Mouse (Mus musculus): ENCODE measurements at regions not wholly inside any gene's neighbourhood (a gene's known extent, or its start where the extent isn't known, plus 50 kb on each side); places are given as distances from the start of the nearest gene placed in this dataset.

DNA sequence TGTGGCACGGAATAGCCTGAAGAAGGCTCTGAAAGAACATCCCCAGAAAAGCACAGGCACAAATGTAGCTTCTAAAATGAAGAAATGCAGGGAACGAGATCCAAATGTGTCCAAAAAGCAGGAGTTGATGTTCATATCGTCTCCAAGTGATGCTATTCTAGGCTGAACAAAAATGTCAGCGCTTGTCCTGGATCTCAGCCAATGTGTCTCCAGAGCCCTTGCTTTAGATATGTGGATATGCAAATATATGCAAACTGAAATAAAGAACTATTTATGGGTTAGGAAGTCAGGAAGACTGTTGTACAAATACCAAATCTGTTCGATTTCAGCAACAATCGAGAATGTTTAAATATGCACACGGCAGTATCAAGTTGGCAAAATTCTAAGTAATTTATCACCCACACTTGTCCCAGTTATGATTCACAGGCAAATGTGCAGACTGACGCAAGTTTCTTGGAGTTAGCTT is 320.4 kb downstream of the Synb start:
- in situ Hi-C loops (cut with MboI; ENCODE audit: low pct_unique_long_range_greater_than_20kb in 1 of 2, low sequenced_read_pairs in 2 of 2, unreplicated experiment in 1 of 2), result loop anchor here in 1 of 2 experiments (25.0 kb wide), 1 partner anchor 236 kb away; no protein-coding TSS in a partner anchor

GRCm38 (mm10) chr14:68966758-68967157 is 327.3 kb downstream of the Synb start:
- in situ Hi-C loops (cut with MboI; ENCODE audit: low pct_unique_long_range_greater_than_20kb in 1 of 2, low sequenced_read_pairs in 2 of 2, unreplicated experiment in 1 of 2), result loop anchor here in 1 of 2 experiments (25.0 kb wide), 1 partner anchor 229 kb away; no protein-coding TSS in a partner anchor

- in situ Hi-C loops (cut with MboI; ENCODE audit: low pct_unique_long_range_greater_than_20kb in 1 of 2, low sequenced_read_pairs in 2 of 2, unreplicated experiment in 1 of 2), result loop anchor here in 1 of 2 experiments (25.0 kb wide), 1 partner anchor 218 kb away; no protein-coding TSS in a partner anchor
Measured at GRCm38 (mm10) chr14:68954577-68955460, 339.3 kb downstream of the Synb start.

DNA sequence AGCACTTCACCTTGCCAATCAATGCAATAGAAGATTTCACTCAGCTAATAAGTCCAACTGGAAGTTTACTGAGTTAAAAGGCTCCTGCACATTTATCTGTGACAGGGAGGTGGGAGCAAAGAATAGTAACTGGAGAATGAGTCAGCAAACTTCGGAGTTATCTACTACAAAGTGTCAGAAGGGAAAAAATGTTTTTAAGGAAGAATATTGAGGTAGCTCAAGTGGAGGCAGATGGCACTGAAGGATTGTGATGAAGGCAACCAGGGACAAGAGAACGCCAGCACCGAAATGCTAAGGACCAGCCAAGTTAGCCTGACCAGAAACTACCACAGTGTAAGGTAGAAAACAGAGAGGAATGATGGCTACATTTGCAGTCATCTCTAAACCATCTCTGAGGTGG is 348.2 kb downstream of the Synb start:
- in situ Hi-C loops (cut with MboI; ENCODE audit: low pct_unique_long_range_greater_than_20kb in 1 of 2, low sequenced_read_pairs in 2 of 2, unreplicated experiment in 1 of 2), result no loop called here

- in situ Hi-C loops (cut with MboI; ENCODE audit: low pct_unique_long_range_greater_than_20kb in 1 of 2, low sequenced_read_pairs in 2 of 2, unreplicated experiment in 1 of 2), result no loop called here
Measured at GRCm38 (mm10) chr14:68945434-68945833, 348.7 kb downstream of the Synb start.

GRCm38 (mm10) chr14:68941759-68942158 is 352.3 kb downstream of the Synb start:
- in situ Hi-C loops (cut with MboI; ENCODE audit: low pct_unique_long_range_greater_than_20kb in 1 of 2, low sequenced_read_pairs in 2 of 2, unreplicated experiment in 1 of 2), result no loop called here

GRCm38 (mm10) chr14:68941132-68941690 is 352.9 kb downstream of the Synb start:
- in situ Hi-C loops (cut with MboI; ENCODE audit: low pct_unique_long_range_greater_than_20kb in 1 of 2, low sequenced_read_pairs in 2 of 2, unreplicated experiment in 1 of 2), result no loop called here

- in situ Hi-C loops (cut with MboI; ENCODE audit: low pct_unique_long_range_greater_than_20kb in 1 of 2, low sequenced_read_pairs in 2 of 2, unreplicated experiment in 1 of 2), result no loop called here
Measured at GRCm38 (mm10) chr14:68935303-68935662, 358.8 kb downstream of the Synb start.

DNA sequence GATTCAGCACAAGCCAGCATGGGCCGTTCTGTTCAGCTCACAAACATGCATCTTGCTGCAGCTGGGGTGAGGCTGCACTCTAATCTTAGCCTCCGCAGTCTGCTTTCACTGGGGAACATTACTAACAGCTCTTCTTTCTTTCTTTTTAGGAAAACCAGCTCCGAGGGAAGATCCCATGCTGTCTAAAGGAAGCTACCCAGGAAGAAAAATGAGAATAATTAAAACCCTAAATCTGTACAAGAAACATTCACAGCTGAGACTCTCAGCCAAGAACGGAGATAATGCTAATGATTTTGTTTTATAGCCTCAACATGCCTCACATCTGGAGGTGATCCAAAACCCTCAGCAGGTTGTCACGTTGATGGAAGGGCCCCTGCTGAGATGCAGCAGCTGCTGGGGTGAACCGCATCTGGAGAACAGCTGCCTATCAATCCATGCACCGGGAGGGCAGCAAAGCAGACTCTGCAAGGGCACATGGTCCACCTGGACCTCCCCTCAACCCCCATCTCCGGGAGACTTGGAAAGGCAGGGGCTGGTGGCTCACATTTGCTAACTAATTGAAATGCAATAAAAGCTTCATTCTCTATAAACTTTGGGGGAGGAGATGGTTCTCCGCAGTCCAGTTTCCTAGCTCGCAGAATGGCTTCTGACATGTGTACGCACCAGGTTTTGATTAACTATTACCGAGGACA is 359.3 kb downstream of the Synb start:
- in situ Hi-C loops (cut with MboI; ENCODE audit: low pct_unique_long_range_greater_than_20kb in 1 of 2, low sequenced_read_pairs in 2 of 2, unreplicated experiment in 1 of 2), result no loop called here

DNA sequence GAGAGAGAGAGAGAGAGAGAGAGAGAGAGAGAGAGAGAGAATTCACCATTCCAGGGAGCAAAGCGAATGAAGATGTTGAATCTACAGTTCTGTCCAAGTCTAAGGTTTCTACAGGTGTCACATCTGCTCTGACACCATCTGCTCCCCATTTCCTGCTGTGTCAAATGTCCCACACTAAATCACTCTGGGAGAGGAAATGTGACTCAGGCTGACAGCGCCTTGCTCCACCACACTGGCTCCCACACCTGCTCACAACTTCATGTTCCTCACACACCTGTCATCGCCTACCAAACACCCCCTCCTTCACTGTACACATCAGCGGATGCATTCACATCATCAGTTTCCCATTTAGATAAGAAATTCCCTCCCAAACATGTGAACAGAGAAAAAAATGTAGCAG is 366.3 kb downstream of the Synb start:
- in situ Hi-C loops (cut with MboI; ENCODE audit: low pct_unique_long_range_greater_than_20kb in 1 of 2, low sequenced_read_pairs in 2 of 2, unreplicated experiment in 1 of 2), result no loop called here

GRCm38 (mm10) chr14:68923054-68923453 is 371.0 kb downstream of the Synb start:
- in situ Hi-C loops (cut with MboI; ENCODE audit: low pct_unique_long_range_greater_than_20kb in 1 of 2, low sequenced_read_pairs in 2 of 2, unreplicated experiment in 1 of 2), result no loop called here

DNA sequence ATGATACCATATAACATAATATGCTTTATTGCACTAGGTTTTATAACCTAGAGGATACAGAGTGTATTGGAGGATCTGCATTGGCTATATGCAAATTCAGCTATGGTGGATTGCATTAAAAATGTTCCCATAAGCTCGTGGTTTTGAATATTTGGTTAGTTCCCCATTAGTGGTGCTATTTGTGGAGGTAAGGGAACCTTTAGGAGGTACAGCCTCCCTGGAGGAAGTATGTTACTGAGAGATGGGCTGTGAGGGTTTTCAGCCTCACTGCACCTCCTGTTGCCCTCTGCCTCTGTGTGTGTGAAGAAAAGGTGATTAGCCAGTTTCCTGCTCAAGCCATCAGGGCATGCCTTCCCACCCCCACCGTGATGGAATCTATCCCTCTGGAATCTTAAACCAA is 372.1 kb downstream of the Synb start:
- in situ Hi-C loops (cut with MboI; ENCODE audit: low pct_unique_long_range_greater_than_20kb in 1 of 2, low sequenced_read_pairs in 2 of 2, unreplicated experiment in 1 of 2), result no loop called here

DNA sequence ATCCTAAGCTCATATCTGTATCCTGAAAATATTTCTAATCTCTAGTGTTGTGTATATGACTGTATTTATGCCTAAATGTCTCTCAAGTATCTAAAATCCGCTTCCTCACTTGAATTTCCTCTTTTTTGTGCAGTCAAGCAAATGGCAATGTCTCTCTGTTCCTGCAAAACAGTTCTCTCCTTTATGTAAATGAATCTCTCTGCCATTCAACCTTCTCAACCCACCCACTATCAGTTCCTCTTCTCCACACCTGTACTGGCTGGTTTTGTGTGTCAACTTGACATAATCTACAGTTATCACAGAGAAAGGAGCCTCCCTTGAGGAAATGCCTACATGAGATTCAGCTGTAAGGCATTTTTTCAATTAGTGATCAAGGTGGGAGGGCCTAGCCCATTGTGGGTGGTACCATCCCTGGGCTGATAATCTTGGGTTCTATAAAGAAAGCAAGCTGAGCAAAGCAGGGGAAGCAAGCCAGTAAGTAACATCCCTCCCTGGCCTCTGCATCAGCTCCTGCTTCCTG is 375.5 kb downstream of the Synb start:
- in situ Hi-C loops (cut with MboI; ENCODE audit: low pct_unique_long_range_greater_than_20kb in 1 of 2, low sequenced_read_pairs in 2 of 2, unreplicated experiment in 1 of 2), result no loop called here

- in situ Hi-C loops (cut with MboI; ENCODE audit: low pct_unique_long_range_greater_than_20kb in 1 of 2, low sequenced_read_pairs in 2 of 2, unreplicated experiment in 1 of 2), result no loop called here
Measured at GRCm38 (mm10) chr14:68899921-68900320, 394.2 kb downstream of the Synb start.

- in situ Hi-C loops (cut with MboI; ENCODE audit: low pct_unique_long_range_greater_than_20kb in 1 of 2, low sequenced_read_pairs in 2 of 2, unreplicated experiment in 1 of 2), result no loop called here
Measured at GRCm38 (mm10) chr14:68877171-68877570, 416.9 kb downstream of the Synb start.

DNA sequence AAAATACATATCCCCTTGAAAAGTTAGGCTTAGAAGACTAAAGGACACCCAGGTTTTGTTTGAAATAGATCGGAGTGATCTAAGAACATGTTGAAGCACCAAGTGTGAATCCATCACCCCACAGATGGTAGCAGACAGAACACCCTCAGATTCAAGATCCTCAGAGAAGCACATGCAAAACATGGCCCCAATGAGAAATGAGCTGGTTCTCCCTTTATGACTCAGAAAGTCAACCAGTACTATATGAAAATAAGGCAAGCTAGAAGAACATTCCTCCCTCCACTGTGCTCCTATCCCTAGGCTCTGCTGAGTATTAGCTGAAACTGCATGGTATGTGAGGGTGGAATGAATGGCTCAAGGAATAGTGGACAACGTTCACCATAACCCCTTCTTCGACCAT is 433.0 kb downstream of the Synb start:
- in situ Hi-C loops (cut with MboI; ENCODE audit: low pct_unique_long_range_greater_than_20kb in 1 of 2, low sequenced_read_pairs in 2 of 2, unreplicated experiment in 1 of 2), result no loop called here

DNA sequence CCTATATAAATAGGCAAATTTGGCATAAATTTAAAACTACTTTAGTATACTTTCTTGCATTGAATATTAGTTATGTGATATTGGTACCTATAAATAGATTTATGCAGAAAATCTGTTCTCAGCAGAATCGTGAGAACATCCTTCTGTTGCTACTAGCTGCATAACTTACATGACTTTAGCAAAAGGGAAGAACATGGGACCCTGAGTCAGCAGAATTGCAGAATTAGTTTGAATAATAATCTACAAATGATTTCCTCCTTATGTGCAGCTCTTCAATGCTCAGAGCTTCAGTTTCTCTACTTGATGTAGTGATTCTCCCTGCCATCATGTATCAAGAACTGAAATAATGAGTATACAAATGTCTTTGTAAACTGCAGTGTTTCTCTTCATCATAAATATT is 436.2 kb downstream of the Synb start:
- in situ Hi-C loops (cut with MboI; ENCODE audit: low pct_unique_long_range_greater_than_20kb in 1 of 2, low sequenced_read_pairs in 2 of 2, unreplicated experiment in 1 of 2), result no loop called here

DNA sequence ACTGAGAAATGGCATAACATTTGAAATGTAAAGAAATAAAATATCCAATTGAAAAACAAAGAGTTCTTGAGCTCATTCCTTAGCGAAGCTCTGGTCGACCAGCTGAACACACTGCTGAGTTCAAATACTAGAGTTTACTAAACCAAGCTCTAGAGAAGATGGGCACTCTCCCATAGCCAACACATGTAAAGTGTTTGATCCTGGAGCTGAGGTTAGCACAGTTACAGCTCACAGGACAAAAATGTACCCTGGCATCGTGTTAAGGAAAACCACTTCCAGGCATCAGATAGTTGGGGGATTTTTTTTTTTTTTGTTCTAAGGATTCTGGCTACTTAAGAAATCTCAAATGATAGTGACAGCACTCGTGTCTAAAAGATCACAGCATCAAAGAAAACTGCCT is 445.6 kb downstream of the Synb start:
- in situ Hi-C loops (cut with MboI; ENCODE audit: low pct_unique_long_range_greater_than_20kb in 1 of 2, low sequenced_read_pairs in 2 of 2, unreplicated experiment in 1 of 2), result no loop called here

- in situ Hi-C loops (cut with MboI; ENCODE audit: low pct_unique_long_range_greater_than_20kb in 1 of 2, low sequenced_read_pairs in 2 of 2, unreplicated experiment in 1 of 2), result no loop called here
Measured at GRCm38 (mm10) chr14:68847609-68848008, 446.5 kb downstream of the Synb start.
